Mouse (Mus musculus) left cerebral cortex, postnatal 10 days (tissue): Measurements from ENCODE around the gene Brd7. TPM values are rescaled to one million over a fixed set of nuclear protein-coding genes. Genes with fewer than 3 reads are reported as not detected.

Source experiments
- DNase-seq, 2 experiments: peaks; one replicate each; pipeline ENCODE4 v3.0.0; 2021 to 2022; ENCODE audit warnings: low spot score in 2 of 2, mixed read lengths in 1 of 2; ENCODE audit errors: extremely low spot score in 1 of 2
- intact Hi-C: fragments of 180-260 bp; cut with DNase I; formaldehyde crosslinking; loops from one replicate; pipeline ENCODE4 v1.15.1; 2025
- total RNA-seq, 2 experiments: library from RNA; stranded (reverse); gene quantifications; 2 replicates each; pipeline ENCODE4 v1.2.3; 2021

Gene Brd7
- 10 to 100 TPM; 57.3 to 59.1 TPM for total RNA-seq

GRCm38 (mm10) chr8:88361708-88362428, at the start of gene Brd7:
Gene Brd7 (minus strand): TSS chr8:88362194.
- intact Hi-C loops, result loop anchor here (5.0 to 10.0 kb wide), 2 partner anchors 160 to 343 kb away; partner anchors contain the start of gene Nkd1
- DNase-seq, result peak; percentile 67 to 88

- no peak for DNase-seq
- intact Hi-C loops, result no loop called here
Observed at GRCm38 (mm10) chr8:88411461-88411860, 49.5 kb upstream of the Brd7 start.

GRCm38 (mm10) chr8:88409401-88409940, 47.5 kb upstream of the Brd7 start:
- intact Hi-C loops, result no loop called here
- DNase-seq, result peak in 1 of 2 experiments; percentile 44

GRCm38 (mm10) chr8:88407716-88408115, 45.7 kb upstream of the Brd7 start:
- intact Hi-C loops, result no loop called here

GRCm38 (mm10) chr8:88398060-88398459, 36.1 kb upstream of the Brd7 start:
- intact Hi-C loops, result no loop called here

More at GRCm38 (mm10) chr8:88407716-88408115, 45.7 kb upstream of the Brd7 start:
- DNase-seq, result no peak

GRCm38 (mm10) chr8:88393298-88393697, 31.3 kb upstream of the Brd7 start:
- intact Hi-C loops, result no loop called here
- DNase-seq, result no peak

More at GRCm38 (mm10) chr8:88398060-88398459, 36.1 kb upstream of the Brd7 start:
- DNase-seq, result no peak

GRCm38 (mm10) chr8:88390749-88391148, 28.8 kb upstream of the Brd7 start:
- intact Hi-C loops, result no loop called here
- no peak for DNase-seq

GRCm38 (mm10) chr8:88388691-88389239, 26.8 kb upstream of the Brd7 start:
- intact Hi-C loops, result no loop called here
- no peak for DNase-seq

- no peak for DNase-seq
- intact Hi-C loops, result no loop called here
Observed at GRCm38 (mm10) chr8:88387874-88388273, 25.9 kb upstream of the Brd7 start.

- no peak for DNase-seq
- intact Hi-C loops, result no loop called here
Observed at GRCm38 (mm10) chr8:88383164-88383556, 21.2 kb upstream of the Brd7 start.

GRCm38 (mm10) chr8:88382311-88383163, 20.5 kb upstream of the Brd7 start:
- DNase-seq, result no peak
- intact Hi-C loops, result no loop called here

GRCm38 (mm10) chr8:88380497-88380896, 18.5 kb upstream of the Brd7 start:
- intact Hi-C loops, result no loop called here
- DNase-seq, result peak in 1 of 2 experiments; percentile 53

GRCm38 (mm10) chr8:88376836-88377582, 15.0 kb upstream of the Brd7 start:
- DNase-seq, result peak; percentile 70 to 85
- intact Hi-C loops, result no loop called here

- no peak for DNase-seq
- intact Hi-C loops, result no loop called here
Observed at GRCm38 (mm10) chr8:88371522-88371921, 9.5 kb upstream of the Brd7 start.

GRCm38 (mm10) chr8:88369805-88370204, 7.8 kb upstream of the Brd7 start:
- intact Hi-C loops, result loop anchor here (10.0 kb wide), 1 partner anchor 335 kb away; no protein-coding TSS in a partner anchor
- no peak for DNase-seq

GRCm38 (mm10) chr8:88369221-88369620, 7.2 kb upstream of the Brd7 start:
- DNase-seq, result peak in 1 of 2 experiments; percentile 53

GRCm38 (mm10) chr8:88362446-88363150, 604 bp upstream of the Brd7 start:
- intact Hi-C loops, result loop anchor here (5.0 to 10.0 kb wide), 2 partner anchors 160 to 342 kb away; partner anchors contain the start of gene Nkd1
- no peak for DNase-seq

More at GRCm38 (mm10) chr8:88369221-88369620, 7.2 kb upstream of the Brd7 start:
- intact Hi-C loops, result loop anchor here (10.0 kb wide), 1 partner anchor 336 kb away; no protein-coding TSS in a partner anchor
